Mouse (Mus musculus) mature B cell (primary cell): ENCODE data around the gene Gm9837.
"Not testable (repeated sequence)": the region's sequence is repeated elsewhere in the genome, so short reads cannot be mapped to it uniquely, and the experiment has no call there.

ENCODE experiments used
- in situ Hi-C: fragments of 300-500 bp; cut with MboI; formaldehyde crosslinking; loops from 2 replicates; pipeline ENCODE4 v1.14.3; 2019

The Gm9837 gene

DNA sequence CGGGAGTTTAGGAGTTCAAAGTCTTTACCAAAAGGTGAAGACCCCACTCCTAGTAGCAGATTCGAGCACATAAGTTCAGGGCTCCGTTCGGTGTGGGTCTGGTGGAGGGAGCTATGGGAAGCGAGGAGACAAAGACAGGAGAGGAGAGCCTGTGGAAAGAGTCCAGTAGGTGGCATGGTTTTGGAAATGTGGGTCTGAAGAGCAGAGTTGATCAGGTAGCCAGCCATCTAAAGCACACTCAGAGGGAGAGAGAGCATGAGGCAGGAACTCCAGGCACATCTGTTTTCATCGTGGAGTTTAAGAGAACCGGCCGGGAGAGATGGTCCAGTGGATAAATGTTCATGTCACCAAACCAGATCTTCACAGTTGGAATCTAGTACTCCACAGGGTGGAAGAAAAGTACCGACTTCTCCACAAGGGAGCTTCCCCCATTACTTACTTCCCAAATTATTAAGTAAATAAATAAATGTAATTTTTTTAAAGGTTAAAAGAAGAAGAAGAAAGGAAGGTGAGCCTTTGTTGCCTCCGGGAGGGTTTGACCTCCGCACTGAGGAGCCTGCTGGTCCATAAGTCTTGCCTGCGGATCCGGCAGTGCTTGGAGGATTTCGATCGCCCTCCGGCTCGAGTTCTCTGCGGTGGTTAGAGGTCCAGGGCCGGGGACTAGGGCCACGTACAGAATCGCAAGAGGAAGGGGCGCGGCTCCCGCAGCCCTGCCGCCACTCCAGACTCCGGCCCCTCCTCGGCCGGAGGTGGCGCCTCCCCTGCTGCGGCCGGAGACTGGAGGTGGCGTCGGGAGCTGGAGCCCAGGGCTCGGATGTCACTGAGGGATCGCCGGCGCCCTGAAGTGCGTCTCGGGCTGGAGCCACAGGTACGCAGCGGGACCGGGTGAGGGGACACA, 13.6 kb downstream of the Gm9837 start, which contains the start of the genes Gm10447 and Shroom1:
Gene Gm10447 (minus strand): TSS at position 637 of the 898 bp plus-strand sequence.
Gene Shroom1 (plus strand): TSS at position 732 of the 898 bp plus-strand sequence.
- in situ Hi-C loops: no loop called here

DNA sequence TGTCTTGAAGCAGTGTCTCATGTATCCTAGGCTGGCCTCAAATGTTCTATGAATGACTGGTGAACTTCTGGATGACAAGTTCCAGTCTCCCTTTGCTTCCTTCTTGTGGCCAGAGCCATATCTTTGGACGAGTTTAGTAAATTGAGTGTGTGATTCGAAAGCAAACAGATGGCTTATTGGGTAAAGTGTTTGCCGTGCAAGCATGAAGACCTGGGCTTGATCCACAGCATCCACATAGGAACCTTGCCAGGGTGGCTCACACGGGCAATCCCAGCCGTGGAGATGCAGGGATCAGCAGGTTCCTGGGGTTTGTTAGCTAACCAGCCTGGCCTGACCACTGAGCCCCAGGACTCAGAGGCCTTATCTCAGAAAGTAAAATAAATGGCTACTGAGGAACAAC, 17.2 kb downstream of the Gm9837 start:
- in situ Hi-C loops: no loop called here

DNA sequence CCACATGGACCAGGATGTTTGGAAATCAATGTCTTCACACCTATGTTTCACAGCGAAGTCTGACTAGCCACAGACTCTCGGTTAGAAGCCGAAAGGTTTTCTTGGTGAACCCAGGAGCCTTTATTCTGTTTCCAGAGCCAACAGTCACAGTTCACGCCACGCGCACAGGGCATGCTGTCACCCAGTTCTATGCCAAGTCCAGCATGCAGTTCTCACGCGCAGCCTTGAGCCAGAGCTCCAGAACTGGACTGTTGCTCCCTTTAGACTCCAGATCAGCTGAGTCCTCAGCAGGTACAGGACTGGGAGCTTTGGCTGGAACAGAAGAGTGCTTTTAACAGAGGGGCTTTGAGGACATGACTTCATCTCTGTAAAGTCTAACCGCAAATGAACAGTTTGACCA, 17.9 kb downstream of the Gm9837 start:
- in situ Hi-C loops: no loop called here

DNA sequence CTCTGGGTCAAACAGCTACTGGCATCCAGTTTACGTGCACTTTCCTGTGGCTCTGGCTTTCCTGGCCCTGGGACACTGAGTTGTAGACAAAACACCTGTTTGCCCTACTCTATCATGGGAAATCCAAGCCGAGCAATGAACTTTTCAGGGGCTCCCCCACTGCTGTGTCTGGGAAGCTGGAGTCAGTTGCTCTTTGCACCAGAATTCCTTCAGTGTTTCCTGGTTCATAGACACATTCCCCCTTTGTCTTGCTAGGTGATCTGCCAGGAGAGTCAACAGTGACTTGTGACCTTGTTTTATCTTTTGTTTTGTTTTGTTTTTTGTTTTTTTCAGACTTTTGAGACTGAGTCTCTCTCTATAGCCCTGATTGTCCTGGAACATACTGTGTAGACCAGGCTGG, 18.9 kb downstream of the Gm9837 start:
- in situ Hi-C loops: no loop called here

DNA sequence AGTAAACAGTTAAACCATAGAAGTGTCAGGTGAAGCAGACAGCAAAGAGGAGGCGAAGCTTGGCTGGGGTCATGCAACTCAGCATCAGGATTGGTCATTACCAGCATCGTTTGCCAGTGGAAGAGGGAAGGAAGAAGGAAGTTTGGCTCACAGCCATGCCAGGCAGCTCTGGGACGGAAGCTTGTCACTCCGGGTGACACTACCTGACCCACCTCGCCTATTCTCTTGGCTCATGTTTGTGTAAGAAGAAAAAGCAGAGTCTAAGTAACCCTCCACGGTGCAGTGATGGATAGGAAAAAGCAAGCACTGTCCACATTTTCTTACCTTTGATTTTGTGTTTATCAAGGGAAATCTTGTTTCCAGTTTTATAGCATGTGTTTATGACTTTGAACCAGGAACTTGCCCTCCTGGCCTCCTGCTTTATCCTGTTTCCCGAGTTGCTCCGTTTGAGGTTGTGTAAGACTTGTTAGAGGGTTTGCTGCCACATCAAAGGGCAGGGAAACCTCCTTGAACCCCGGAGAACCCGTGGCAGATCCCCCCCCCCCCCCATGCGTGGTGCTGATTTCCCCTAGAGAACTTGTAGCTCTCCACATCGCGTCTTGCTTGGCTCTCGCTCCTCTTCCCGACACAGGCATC, 20.1 kb downstream of the Gm9837 start:
- in situ Hi-C loops: no loop called here

DNA sequence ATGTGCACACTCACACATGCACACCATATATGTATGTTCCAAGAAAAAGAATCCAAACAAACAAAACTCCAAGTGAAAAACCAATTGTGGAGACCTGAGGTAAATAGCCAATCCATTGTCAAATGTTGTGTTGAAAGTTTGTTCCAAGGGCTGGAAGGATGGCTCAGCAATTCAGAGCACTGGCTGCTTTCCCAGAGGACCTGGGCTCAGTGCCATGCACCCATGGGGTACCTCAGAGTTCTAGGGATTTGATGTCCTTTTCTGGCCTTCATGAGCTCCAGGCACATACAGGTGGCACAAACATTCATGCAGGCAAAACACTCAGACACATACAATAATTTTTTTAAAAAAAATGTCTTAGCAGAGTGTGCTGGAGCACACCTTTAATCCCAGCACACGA, 21.8 kb downstream of the Gm9837 start:
- in situ Hi-C loops: no loop called here

DNA sequence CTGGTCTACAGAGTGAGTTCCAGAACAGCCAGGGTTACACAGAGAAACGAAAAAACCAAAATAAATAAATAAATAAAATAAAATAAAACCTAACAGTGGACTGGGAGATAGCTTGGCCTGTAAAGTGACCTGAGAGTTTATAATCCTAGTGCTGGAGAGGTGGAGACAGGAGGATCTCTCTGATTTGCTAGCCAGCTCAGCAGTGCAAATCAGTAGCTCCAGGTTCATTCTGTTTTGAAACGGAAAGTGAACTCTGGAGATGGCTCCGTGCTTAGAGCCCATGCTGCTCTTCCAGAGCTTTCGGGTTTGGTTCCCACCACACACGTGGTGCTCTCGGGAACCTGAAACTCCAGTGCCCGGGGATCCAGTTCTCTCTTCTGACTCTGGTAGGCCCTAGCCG, 22.3 kb downstream of the Gm9837 start:
- in situ Hi-C loops: no loop called here

DNA sequence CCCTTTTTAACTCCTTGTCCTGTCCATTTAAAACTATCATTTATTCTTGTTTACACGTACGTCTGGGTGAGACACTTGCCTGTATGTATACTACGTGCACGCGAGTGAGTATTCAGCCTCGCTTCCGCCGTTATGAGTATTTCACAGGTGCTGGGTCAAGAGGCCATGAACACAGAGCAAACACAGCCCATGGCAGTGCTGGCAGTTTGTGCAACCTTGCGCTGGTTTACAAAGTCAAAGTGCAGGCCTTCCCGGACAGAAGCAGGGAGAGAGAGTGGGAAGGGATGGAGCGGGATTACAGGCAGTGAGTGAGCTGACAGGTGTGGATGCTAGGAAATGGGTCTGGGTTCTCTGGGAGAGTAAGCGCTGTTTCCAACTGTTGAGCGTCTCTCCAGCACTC, 24.1 kb downstream of the Gm9837 start:
- in situ Hi-C loops: no loop called here

DNA sequence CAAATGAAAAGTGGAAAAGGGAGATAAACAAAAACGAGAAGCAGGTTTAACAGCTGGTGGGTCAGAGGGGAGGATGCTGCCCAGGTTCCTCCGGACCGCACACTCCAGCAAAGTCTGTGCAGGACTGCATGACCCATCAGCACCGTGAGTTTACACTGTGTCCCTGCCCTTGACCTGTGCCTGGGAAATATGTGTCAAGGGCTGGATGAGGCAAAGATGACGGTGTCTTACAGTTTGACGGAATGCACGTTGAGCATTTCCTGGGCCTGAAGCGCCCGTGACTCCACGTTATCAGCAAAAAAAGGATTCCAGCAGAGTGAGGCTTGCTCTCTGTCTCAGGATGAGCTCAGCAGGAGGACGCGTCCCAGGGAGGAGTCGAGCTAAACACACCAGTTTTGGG, 24.7 kb downstream of the Gm9837 start:
- in situ Hi-C loops: no loop called here

DNA sequence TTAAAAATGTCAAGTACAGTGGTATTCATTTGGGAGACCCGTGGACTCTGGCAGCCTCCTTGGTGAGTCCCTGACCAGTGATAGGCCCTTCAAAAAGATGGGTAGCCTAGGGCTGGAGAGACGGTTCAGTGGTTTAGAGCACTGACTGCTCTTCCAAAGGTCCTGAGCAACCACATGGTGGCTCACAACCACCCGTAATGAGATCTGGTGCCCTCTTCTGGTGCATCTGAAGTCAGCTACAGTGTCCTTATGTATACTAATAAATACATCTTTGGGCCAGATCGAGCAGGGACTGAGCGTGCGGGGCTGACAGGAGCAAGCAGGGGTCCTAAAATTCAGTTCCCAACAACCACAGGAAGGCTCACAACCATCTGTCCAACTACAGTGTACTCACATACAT, 26.4 kb downstream of the Gm9837 start:
- in situ Hi-C loops: no loop called here

DNA sequence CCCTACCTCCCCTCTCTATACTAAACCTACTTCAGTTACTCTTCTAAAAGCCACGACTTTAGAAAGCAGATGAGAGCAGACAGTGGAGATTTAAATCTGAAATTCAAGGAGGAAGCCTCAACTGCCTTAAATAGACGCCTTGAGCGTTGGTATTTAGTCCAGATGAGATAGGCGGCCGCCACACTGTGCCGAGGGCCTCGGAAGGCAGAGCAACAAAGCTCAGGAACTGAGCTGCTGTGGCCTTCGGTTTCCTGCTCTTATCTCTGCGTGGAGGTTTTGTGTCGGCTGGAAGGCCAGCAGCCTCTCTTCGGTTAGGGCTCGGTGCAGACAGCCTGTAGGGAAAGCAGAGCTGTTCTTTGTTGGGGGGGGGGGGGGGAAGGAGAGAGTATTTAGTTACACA, 28.4 kb downstream of the Gm9837 start:
- in situ Hi-C loops: no loop called here

DNA sequence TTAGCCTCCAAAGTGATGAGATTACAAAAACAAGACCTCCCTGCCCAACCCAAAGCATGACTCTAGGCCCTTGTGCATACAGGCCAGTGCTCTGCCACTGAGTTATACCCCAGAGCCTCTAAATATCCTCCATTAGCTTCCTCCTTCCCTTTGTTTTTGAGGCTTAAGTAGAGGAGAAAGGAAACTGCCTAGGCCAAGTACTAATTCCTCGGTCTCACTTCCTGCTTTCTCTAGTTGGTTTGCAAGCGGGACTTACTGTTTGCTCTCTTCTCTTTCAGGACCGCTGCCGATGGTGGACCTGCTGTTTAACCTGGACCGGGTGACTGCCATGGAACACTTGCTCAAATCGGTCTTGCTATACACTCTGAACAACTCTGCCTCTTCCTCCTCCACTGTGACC, 33.9 kb downstream of the Gm9837 start:
- in situ Hi-C loops: no loop called here

DNA sequence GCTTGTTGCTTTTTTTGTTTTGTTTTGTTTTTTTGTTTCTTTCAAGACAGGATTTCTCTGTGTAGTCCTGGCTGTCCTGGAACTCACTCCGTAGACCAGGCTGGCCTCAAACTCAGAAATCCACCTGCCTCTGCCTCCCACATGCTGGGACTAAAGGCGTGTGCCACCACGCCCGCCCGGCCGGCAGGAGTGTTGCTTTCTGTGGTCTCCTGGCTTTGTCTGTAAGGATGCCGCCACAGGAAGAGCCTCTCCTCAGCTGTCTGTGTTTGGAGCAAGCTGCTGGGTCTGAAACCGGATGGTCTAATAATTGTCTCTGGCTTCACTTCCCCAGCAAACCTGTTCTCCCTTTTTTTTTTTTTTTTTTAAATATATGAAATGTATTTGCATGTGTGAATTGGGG, 34.8 kb downstream of the Gm9837 start:
- in situ Hi-C loops: no loop called here

DNA sequence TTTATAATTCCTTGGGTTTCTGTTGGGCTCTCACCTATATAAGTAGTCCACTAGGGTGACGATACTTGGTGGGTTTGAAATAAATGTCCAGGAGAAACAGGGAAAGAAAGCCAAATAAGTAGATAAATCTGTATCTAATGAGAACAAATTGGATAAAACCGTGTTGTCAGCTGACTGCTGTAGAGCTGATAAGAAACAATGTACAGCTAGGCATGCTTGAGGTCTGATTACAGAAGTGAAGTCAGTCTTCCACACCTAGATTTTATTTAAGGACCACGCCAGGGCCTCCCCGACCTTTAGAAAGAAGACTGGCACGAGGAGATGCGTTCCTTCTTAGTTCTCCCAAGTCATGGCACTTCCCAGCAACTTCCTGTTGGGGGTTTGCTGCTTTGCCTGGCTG, 37.2 kb downstream of the Gm9837 start:
- in situ Hi-C loops: no loop called here

DNA sequence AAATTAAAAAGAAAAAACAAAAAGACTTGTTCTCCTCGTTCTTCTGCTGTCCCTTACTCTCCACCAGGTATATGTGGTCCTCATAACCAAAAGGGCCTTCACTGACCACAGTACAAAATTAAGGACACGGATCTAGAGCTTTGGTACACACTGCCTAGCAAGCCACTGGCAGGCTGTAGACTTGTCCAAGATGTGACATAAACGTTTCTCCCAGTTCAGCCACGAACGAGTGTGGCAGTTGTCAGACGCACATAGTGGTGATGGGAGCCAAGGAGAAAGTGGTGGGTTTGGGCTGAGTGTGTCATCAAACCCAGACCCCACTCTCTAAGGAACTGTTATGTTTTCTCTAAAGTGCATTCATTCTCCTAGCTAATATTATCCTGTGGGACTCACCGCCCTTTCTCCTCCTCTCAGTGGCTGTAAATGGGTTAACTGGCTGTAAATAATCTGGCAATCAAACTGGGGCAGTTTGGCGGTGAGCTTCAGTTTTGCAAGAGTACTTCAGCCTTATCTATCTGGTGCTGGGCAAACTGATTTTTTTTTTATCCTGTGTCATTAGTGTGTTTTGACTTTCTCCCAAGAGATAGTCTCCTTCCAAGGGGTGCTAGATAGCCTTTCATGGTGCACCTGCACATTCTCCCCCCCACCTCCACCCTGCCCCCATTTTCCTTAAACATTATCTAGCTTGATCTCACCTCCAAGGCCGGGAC, 38.8 kb downstream of the Gm9837 start:
- in situ Hi-C loops: no loop called here

DNA sequence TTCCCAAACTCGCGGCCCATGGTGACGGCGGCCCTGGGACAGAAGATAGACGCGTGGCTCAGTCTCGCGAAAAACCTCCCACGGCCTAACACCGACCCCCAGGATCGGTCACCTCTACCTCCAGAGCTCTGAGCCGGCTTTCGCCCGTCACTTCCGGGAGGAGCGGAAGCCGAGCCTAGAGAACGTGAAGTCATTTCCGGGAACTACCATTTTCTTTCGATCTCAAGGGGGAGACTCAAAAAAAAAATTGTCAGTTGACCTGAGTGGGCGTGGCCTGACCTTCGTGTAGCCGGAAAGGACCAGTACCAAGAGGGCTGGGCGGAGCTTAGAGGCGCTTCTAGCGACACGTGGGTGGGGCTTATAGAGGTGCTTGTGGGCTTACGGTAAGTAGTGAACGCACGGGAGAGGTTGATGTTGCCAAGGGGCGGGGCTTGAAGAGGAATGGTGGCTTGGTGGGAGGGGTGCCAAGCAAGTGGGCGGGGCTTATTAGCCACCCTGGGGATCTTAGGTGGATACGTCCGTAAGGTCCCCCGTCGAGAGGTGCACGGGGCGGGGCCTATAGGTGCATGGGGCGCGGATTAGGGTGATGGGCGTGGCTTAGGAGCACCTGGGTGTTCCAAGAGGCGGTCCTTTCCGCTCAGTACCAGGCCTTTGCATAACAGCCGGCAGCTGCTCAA, 39.5 kb downstream of the Gm9837 start, which contains the start of the genes Uqcrq and Gdf9:
Gene Uqcrq (minus strand): TSS at position 162 of the 677 bp plus-strand sequence.
Gene Gdf9 (plus strand): TSS at position 354 of the 677 bp plus-strand sequence.
- in situ Hi-C loops: no loop called here

DNA sequence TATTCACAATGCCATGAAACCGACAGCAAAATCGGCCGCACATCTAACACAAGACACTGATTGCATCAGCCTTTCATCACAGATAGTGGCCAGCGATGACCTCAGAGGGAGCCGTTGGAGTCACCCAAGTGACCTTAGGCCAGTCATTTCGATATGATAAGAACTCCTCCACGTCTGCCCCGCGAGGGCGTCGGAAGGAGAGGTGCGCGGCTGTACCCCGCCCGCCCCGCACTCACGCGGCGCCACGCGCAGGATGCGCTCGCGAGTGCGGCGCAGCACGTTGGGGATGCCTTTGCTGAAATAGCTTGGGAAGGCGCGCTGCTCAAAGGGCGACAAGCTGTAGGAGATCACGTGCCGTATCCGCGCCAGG, 40.0 kb downstream of the Gm9837 start:
- in situ Hi-C loops: no loop called here

DNA sequence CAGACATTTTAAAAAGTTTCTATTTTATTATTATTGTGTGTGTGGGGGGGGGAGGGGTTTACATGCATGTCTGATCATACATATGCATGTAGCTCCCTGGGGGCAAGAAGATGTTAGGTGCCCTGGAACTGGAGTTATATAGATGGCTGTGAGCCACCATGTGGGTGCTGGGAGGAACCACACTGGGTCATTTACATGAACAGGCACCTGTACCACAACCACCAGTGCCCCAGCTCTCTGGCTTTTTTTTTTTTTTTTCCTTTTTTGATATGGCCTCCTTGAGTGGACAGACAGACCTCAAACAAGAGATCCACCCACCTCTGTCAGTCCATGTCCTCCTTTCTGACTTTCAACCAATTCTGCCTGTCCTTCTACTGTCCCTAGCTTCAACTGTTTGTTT, 41.1 kb downstream of the Gm9837 start:
- in situ Hi-C loops: no loop called here

DNA sequence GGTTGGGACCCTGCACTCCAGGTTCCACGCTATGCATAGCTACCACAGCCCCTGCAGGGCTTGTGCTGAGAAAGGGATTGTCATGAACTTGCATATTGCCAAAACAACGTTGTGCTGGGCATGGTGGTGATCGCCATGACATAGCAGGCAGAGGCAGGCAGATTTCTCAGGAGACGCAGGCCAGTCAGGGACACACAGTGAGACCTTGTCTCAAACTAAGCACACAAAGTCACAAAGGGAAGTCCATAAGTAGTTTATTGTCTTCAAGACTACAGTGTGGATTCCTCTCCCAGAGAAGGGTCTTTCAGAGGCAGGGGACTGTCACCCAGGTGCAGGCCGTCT, 41.6 kb downstream of the Gm9837 start:
- in situ Hi-C loops: no loop called here

DNA sequence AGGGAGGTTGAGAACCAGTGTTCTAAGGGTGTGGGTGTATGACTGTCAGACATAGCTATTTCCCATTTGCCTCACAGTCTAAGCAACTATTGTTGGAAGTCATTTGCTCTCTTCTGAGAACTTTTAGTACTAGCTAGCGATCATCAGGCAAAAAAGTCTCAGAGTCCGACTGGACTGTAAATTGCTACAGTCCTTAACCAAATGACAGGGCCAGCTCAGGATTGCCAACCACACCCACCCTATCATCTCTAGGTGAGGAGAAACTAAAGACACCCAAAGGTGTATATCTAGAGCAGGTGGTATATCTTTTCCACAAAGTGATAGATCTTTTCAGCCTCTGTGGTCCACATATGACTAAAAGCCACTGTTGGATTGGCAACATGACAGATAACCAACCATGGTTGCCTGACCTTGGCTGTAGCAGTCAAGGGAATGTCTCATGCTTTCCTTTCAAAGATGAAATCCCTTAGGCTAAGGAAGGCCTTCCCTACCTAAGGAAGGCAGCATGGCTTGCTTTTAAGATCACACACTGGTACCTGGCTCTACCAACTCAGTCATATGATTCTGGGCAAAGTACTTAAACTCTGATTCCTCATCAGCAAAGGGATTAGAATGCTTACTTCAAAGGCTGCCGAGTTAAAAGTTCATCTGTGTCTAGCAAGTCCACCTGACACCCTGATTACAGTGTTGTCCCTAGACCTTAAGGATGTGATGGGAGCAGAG, 42.1 kb downstream of the Gm9837 start:
- in situ Hi-C loops: no loop called here

DNA sequence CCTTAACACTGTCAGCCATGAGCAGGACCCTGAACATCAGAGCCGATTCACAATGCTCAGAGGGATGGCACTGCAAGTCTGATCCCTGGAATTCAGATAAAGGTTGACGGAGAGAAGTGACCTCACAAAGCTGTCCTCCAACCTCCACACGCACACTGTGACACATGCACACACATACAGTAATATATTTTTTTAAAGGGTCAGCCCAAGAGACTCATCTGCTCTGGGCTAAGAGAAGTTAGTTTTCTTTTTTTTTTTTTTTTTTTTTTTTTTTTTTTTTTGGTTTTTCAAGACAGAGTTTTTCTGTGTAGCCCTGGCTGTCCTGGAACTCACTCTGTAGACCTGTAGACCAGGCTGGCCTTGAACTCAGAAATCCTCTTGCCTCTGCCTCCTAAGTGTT, 43.4 kb downstream of the Gm9837 start:
- in situ Hi-C loops: not testable (repeated sequence)
